Mouse (Mus musculus) frontal cortex, postnatal 10 days (tissue): ENCODE results near the gene Hps6.

ENCODE experiments used
- DNase-seq, 2 experiments: peaks; one replicate each; pipeline ENCODE4 v3.0.0; 2022; ENCODE audit warnings: low spot score in 2 of 2, mixed read lengths in 1 of 2

Hps6 gene

GRCm38 (mm10) chr19:46029652-46030051 lies 26.3 kb downstream of the Hps6 start:
- DNase-seq, result no peak

- no peak for DNase-seq
Measured at GRCm38 (mm10) chr19:46030196-46030983, 27.1 kb downstream of the Hps6 start.

GRCm38 (mm10) chr19:46031689-46032432 lies 28.6 kb downstream of the Hps6 start:
- no peak for DNase-seq

GRCm38 (mm10) chr19:46032731-46033510 lies 29.6 kb downstream of the Hps6 start:
- no peak for DNase-seq

GRCm38 (mm10) chr19:46033911-46034310 lies 30.6 kb downstream of the Hps6 start:
- DNase-seq, result no peak

- no peak for DNase-seq
Measured at GRCm38 (mm10) chr19:46035971-46036370, 32.7 kb downstream of the Hps6 start.

DNA sequence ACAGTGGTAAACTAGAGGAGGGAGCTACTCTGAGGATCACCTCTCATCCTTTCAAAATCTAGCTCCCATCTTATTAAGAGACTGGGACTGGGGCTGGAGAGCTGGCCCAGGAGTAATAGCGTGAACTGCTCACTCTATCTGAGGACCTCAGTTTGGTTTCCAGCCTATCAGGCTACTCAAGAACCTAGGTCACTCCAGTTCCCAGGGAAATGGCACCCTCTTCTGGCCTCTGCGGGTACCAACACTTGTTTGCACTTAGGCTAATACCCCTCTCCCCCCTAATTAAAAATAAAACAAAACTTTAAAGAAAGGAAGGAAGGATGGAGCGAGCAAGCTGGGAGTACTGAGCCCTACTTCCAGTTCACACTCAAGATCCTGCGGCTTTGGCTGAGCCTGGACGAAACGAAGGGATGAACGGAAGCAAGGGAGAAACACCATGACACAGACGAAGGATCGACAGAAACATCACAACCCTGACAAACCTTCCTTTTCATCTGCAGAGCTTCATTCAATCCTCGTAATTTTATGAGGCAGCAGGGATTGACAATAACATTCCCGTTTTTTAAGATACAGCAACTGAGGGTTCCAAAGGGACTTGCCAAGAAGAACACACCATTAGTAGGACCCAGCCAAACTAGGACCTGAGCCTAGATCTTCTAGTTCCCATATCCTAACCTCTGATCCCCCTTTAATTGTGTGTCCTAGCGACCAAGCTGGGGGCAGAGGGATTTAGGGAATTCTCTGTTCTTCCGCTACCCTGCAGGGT lies 33.4 kb downstream of the Hps6 start:
- no peak for DNase-seq

DNA sequence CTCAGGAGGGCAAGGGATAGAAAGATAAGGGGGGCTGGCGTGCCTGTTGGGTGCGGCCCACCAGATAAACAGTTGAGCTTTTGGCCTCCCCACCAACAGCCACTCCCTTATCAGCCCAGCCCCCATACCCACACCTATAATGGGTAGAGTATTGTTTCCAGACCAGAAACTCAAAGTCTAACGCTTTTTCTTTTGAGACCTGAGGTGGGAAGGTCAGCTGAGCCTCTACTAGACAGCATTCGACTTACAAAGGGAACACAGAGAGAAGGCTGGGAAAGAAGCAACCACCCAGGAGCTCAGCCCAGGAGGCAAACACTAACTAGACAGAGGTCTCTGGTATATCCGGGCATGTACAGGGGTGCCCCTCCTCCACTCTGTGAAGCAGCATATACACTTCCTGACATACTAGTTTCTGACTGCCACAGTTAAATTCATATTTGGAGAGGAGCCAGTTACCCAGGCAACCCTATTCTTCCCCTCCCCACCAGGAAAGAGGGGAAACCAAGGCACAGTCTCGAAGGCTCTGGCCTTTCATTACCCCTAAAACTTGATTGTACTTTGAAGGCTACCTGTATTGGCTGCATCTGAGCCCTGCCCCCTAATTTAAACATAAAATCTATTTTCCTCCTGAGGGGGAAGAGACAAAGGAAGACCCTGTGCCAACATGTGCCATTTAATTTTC lies 34.1 kb downstream of the Hps6 start:
- DNase-seq, result no peak

- DNase-seq, result no peak
Measured at GRCm38 (mm10) chr19:46037925-46038850, 34.9 kb downstream of the Hps6 start.

DNA sequence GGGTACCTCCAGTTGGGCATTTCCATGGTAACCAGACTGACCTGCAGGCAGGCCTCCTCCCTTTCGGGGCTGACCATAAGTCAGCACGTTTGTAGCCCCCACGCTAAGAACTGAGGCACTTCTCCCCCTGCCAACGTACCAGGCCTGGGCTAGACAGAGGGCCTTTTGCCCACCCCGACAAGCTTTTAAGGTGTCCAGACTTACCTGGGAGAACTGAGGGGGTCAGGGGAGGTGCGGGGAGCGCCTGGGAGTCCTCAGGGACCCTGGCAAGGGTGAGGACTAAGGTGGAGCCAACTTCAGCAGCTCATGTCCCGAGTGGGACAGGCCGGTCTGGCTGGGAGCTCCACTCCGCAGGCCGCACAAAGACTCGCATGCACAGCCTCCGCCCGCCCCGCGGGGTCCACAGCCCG lies 35.5 kb downstream of the Hps6 start:
- no peak for DNase-seq

DNA sequence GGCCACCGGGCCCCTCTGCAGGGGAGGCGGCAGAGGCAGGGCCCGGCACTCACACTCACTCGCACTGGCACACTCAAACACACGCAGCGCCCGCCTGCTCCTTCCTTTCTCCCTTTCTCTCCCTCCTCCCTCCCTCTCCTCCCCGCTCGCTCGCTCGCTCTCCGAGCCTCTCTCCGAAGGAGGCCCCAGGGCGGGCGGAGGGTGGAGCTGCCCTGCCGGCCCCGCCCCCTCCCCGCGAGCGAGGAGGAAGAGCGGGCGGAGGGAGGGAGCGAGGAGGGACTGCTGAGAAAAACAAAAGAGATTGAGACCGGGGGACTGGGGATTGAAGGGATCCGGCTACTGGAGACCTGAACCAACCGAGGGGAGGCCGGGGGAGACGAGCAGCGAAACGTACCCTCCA lies 36.2 kb downstream of the Hps6 start:
- DNase-seq, result peak; percentile 79 to 84

GRCm38 (mm10) chr19:46040149-46040902 lies 37.0 kb downstream of the Hps6 start:
- no peak for DNase-seq

DNA sequence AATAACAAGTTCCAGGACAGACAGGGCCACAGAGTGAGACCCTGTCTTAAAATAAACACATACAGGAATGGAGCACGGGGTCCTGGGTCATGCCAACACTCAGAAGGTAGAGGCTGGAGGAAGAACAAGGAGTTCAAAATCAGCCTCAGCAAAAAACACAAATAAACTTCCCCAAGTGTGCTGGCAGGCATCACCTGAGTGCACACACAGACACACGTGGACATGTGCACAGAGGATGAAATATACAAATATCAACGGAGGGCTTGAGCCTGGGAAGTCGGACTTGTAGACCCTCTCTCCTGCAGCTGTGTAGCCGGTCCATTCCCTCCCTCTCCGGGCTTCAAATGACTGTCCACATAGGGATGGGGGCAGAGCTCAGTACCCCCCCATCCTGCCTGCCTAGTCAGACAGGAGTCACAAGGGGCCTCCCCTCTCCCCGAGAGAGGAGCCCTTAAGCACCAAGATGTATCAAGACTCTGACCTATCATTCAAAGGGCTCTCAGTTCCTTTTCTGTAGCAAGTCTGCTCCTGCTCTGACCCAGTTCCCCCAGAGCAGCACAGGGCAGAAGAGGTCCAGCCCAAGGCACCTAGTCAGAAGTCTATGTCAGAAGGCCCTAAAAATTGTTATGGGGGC lies 38.1 kb downstream of the Hps6 start:
- no peak for DNase-seq

DNA sequence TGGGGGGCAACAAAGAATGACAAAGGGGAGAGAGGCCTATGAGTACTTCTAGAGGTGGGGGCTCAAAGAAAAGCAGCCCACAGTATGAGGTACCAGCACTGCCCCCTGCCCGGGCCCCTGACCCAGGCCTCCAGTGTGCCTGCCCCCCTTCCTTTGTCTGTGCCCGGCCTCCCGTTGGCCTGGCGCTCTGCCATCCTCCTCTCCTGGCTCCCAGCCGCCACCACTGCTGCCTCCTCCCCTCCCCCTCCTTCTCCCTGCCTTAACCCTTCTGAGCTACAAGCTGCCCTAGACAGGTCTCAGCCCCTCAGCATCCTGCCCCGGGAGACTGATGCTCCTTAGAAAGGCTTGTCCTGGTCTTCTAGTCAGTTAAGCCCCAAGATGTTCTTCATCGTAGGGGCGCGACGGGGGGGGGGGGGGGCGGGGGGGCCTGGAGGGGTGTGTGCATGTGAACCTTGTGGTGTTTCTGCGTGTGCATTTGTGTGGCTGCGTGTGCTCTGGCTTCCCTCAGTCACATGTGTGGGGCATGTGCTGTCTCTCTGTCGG lies 38.7 kb downstream of the Hps6 start:
- peak; percentile 78 to 83 for DNase-seq

DNA sequence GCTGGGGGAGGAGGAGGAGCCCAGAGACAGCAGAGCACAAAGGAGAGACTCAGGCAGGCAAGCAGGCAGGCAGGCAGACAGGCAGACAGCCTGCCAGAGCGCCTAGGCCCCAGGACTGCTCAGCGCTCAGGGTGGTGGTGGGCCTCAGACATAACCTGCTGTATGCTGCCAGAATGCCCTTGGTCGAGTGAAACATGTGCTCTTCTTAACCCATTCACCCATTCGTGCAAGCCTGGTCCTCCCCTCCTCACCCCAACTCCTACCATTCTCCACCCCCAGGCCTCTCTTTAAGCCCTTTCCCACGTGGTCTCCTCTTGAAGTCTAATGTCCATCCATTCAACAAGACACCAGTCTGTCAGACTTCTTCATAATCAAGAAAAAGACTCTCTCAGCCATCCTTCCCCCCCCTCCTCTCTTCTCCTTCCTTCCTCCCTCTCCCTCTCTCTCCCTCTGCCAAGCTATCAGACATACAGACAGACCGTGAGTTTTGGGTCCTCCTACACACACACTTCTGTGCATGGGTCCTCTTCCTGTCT lies 39.2 kb downstream of the Hps6 start:
- peak; percentile 55 to 63 for DNase-seq

DNA sequence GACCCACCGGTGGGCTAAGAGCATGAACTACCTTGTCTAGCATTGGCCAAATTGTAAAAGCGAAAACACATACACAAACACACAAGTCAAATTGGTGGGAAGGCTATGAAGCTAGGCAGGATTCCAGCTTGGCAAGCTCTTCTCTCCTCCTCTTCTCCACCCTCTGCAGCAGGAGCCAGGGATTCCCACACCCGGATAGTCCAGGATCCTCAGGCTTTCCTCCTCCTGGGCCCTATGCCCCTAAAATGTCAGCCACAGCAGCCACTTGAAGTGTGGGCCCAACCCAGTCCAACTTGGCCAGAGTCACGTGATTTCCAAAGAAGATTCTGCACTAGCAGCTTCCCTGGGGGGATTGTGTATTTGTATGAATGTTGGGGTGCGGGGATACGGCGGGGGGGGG lies 40.1 kb downstream of the Hps6 start:
- no peak for DNase-seq

- DNase-seq, result peak in 1 of 2 experiments; percentile 55
Measured at GRCm38 (mm10) chr19:46044271-46044992, 41.1 kb downstream of the Hps6 start, which contains the start of gene Pprc1. Gene Pprc1 (plus strand): TSS chr19:46044886.
